Mouse (Mus musculus) cerebellum, postnatal 10 days (tissue): ENCODE results near the gene Cdc42se2.

Source experiments
- DNase-seq, 2 experiments: peaks; one replicate each; pipeline ENCODE4 v3.0.0; 2021; ENCODE audit warnings: mixed read lengths in 2 of 2

The Cdc42se2 gene

DNA sequence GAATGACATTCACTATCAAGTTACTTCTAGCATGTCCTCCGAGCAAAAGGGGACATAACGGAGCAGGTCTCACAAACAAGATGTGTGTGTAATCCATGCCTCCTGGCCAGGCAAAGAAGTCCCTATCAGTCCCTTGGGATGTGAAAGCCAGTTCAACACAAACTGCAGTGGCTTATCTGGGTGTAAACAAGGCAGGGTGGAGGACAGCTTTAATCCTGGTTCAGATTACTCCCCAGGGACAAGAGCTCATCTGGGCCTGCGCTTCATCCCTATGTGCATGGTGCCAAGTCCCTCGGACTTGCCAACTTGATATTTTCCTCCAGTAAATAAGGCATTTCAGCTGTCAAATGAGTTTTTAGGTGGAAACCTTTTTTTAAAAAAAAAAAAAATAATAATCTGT lies 36.0 kb downstream of the Cdc42se2 start:
- peak; percentile 50 to 64 for DNase-seq

DNA sequence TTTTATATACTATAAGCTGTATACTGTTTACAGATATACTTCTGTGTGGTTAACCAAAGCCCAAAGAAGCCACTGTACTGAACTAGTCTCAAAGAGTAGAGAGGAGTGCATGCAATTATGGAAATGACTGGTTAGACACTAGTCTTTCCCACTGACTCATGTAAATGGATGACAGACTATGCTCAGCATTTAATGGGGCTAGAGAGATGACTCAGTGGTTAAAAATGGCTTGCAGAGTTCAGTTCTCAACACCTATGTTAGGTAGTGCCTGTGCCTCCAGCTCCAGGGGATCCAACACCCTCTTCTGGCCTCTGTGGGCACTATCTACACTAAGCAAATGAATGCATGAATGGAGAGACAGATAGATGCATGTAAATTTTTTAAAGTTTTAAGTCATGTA lies 38.6 kb downstream of the Cdc42se2 start:
- no peak for DNase-seq

DNA sequence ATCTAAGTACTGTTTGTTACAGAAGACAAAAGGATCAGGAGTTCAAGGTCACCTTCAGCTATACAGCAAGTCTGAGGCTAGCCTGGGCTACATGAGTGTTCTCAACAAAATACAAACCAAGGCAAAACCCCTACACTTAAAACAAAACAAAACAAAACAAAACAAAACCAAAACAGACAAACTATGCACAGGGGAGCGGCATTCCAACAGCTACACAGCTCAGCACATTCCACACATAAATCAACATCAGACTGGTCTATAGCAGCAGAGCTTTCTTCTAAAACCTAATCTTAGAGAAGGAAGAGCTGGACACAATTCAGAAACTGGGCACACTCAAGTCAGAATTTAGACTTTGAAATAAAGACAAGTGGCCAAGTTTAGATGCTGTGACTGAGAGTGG lies 43.2 kb downstream of the Cdc42se2 start:
- no peak for DNase-seq

DNA sequence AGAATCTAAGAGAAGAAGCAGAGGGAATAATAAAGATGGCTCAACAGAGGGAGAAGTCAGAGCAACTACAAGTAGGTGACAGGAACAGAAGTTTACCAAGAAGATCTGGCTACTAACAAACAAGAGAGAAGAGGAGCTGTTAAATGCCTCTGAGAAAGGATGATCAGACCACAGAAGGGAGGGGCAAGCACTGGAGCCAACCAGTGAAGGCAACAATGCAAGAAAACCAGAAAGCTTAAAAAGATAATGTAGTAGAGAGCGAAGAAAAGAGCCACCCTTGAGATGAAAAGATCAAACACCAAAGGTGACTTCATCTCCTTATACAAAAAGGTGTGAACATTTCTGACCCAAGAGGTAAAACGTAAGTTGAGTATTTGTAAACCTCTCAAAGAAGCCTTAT lies 46.1 kb downstream of the Cdc42se2 start:
- no peak for DNase-seq

DNA sequence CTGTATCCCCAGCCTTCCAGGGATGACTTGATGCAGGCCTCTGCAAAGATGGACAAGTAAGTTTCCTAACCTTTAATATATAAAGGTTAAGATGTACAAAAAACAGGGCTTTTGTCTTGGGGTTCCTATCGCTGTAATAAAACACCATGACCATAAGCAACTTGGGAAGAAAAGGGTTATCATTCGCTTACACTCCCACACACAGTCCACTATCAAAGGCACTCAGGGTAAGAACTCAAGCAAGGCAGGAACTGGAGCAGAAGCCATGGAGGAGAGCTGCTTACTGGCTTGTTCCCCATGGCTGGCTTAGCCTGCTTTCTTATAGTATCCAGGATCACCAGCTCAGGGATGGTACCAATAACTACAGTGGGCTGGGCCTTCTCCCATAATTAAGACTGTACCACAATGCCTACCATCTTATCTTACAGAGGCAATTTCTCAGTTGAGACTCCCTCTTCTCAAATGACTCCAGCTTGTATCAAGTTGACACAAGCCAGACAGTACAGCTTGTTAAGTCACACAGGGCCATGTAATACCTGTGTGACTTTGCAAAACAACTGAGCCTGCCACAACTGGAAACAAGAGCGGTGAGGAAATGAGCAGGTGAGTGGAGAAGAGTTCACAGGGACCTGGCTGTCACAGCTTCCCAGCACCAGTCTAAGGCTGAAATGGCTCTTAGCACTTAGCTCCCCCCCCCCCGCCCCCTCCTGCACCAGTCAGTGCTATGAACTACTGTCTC lies 48.3 kb downstream of the Cdc42se2 start:
- no peak for DNase-seq

DNA sequence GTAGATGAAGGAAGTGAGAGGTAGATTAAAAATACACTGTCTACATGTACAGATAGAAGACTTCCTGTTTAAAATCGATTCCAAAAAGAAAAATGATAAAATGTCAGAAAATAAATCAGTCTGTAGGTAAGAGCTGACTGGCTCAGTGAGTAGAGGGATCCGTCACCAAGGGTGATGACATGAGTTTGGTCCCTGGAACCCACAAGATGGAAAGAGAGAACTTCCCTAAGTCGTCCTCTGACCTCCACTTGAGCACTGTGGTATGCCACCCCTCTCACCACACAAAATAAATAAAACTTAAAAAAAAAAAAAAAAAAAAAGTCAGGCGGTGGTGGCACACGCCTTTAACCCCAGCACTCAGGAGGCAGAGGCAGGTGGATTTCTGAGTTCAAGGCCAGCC lies 50.6 kb downstream of the Cdc42se2 start:
- no peak for DNase-seq

DNA sequence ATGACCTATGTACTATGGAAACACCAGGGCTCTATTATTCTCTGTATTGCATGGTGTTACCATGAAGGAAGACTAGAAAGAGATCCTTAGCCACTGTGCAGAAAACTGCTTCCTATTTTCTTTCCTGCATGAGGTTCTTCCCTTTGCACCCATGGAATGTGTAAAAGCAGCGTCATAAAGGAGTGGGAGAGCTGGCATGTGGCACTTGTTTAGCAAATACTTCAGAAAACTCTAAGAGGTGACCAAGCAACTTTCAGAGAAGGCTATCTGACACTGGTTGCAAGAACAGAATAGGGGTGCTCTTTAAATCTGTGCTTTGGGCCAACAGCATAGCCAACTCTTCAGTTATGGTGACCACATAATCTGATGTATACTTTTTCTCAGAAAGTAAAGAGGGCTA lies 52.4 kb downstream of the Cdc42se2 start:
- no peak for DNase-seq

DNA sequence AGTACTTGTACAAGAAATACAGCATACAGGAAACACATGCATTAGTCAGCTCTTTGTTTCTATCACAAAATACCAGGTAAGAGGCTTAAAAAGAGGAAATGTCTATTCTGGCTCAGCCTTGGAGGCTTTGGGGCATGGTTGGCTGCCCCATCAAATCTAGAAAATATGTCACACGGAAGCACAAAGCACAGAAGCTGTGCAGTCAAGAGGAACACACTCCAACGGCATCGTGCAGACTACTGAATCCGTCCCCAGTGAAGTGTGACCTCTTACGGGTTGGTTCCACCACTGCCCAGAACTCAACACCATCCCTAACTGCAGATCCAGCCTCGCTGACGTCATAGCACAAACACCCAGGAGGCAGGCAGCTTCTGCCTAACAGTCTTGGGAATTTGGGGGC lies 53.9 kb downstream of the Cdc42se2 start:
- DNase-seq, result no peak

DNA sequence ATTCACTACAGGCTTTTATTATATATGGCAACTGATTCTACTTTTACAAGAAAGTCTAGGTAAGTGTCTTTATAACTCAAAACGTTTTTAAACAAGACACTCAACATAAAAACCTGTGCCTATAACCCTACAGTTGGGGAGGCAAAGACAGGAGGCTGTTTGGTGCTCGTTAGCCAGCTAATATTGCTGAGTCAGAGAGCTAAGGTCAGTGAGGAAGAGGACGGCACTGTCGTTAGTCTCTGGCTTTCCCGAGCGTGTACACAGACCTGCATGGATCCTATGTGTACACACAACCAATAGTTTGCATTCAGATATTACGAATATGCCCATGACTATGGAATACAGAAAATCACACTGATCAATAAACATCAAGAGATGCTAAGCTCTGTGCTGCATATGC lies 56.1 kb downstream of the Cdc42se2 start:
- DNase-seq, result no peak

DNA sequence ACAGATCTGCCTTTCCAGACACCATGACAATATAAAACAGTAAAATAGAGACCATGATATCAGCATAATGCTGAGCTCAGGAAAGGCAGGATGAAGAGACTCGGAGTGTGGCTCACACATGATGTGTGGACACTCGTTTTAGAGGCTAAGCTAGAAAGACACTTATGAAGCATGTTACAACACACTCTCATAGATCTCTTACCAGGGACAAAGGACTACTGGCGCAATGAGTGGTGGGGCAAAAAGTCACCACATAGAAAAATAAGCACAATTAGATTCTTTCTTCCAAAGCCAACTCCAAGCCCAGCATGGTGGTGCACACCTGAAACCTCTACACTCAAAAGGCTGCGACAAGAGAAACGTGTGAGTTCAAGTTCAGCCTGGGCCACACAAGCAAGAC lies 56.5 kb downstream of the Cdc42se2 start:
- DNase-seq, result no peak

DNA sequence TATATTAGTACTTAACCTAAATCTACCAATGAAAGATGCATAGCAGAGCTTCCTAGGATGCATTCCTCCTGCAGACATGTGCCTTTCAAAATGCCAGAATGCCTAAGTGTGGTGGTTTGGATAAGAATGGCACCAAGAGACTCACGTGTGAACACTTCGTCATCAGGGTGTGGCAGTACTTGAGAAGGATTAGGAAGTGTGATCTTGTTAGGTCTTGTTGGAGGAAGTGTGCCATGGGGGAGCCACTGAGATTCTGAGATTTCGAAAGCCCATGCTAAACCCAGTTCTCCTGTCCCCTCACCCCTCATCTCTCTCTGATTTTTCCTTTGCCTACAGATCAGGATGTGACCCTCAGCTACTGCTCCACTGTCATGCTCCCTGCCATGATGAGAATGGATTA lies 58.2 kb downstream of the Cdc42se2 start:
- no peak for DNase-seq

DNA sequence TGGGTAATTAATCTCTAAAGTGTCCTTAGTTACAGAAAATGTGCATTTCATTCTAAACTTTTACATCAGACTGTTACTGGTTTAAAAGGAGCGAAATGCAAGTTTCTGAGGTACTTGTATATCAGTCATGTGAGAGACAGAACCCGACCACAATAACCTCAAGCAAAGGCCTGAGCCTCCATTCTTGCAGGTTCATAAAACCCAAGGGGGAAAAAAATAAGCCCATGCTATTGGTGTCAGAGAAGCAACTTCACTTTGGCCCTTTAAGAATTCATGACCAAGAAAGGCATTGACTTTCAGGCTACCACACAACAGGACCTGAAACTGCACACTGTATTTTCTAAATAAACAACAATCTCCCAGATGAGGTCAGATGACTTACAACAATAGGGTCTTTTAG lies 59.1 kb downstream of the Cdc42se2 start:
- no peak for DNase-seq

DNA sequence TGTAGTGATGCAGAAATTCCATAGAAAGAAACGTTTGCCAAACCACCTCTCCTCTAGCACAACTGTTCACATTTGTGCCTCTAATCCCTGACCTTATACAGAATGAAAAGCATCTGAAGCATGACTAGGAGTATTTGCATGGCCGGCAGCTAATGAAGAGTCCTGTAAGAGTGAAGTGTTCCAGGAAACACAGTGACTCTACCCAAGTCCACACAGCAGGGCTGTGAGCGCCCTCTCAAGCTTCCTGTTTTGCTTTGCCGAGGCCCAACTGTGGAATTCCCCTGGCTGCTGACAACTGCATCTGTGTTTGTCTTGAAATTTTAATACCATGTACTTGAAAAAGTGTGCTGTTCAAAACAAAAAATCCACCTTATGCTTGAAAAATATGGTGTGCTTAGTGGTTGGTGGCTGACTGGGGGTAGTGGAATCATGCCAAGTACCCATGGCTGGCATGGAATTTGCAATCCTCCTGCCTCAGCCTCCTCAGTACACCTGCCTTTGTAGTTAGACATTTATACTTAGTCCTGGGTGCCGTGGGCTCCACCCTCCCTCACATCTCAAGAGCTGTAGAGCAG lies 60.1 kb downstream of the Cdc42se2 start:
- DNase-seq, result no peak

DNA sequence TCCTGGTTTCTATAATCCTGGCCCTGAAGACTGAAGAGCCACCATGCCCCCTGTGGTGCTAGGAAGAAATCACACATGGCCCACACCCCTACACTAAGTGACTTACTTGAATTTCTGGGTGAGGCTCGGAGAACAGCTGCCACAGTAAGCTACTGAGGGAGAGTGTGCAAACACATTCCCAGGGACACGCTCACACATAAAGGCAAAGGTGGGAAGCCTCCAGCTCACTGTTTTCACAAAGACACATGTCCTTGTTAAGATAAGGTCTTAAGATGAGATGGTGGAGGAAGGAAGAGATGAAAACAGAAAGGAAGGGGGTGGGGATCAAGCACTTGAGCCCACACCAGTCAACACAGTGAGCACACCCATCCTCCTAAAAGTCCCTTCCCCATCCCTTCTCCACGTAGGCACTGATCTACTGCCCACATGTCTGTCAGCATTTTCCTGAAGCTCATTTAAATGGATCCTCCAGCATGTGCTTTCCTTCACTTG lies 60.9 kb downstream of the Cdc42se2 start:
- DNase-seq, result no peak

DNA sequence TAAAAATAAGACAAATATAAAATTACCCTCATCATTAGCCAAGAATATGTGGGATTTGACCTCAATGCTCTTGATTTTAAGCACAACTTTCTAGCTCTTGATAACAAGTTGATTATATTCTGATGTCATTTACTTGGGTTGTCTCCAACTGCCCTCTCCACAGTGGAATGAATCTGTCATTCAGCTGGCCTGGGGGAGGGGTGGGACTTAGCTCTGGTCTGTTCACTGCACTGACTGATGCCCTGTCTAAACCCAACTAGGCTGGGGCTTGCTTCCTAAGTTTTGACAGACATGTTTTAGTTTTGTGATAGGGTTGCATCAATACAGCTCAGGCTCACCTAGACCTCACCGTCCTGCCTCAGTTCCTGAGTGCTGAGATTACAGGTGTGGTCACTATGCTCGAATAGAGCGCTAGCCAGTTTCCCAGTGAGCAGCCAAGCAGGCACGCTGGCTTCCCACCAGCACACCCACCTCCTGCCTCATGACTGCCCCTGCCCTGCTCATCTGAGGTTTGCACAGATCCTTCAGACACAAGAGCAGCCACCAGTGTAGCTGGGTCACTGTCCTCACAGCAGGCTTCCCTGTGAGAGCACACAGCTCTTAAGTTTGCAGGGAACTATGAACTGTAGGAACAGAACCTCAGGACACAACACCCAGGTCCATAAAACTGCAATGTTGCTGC lies 63.0 kb downstream of the Cdc42se2 start:
- DNase-seq, result peak; percentile 71 to 73

DNA sequence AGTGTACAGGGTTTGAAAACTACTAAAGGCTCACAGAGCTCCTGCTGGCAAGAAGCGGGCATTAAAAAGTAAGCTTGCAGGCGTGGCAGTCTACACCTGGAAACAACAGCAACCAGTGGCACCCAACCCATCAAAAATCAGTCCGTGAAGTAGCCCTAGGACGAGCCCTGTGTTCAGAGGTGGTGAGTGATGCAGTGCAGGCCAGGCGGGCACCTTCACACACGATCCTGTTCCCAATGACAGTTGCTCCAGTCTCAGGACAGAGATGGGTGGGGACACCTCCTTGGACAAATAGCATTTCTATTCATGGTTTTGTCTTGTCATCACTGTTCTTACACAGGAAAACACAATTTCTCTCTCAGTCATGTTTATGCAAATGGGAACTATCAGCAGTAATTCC lies 65.4 kb downstream of the Cdc42se2 start:
- DNase-seq, result no peak

DNA sequence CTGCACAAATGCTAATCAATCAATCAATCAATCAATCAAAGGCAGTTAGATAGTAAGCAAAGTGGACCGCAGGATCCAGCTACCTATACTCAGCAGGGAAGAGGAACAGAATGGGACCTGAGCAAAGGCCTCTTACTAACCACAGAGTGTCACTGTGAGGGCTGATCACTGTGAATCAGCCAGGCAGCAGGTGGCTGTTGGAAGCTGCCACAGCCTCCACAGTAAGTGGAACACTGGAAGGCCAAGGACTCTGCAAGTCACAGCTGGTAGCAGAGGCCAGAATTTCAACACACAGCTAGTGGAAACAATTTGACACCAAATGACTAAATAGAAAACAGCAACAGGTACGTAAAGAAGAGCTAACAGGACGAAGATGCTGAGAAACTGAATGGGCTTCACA lies 68.9 kb downstream of the Cdc42se2 start:
- peak in 1 of 2 experiments; percentile 22 for DNase-seq

DNA sequence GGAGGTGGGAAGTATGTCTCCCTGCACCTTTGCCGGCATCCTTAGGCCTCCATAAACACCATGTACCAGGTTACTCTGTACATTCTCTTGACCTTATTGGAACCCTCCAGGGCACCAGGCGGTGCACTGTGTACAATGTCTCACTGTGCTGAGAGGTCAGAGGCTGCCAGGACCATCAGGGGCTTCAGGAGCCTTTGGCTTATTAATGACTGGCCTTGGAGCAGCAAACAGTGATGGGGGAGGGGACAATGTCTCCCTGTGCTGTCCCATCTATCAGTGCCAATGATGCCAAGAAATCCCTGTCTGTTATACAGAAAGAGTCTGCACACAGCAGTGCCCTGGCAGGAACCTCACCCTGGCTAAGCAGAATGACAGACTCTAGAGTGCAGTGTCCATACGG lies 69.6 kb downstream of the Cdc42se2 start:
- DNase-seq, result peak; percentile 79

DNA sequence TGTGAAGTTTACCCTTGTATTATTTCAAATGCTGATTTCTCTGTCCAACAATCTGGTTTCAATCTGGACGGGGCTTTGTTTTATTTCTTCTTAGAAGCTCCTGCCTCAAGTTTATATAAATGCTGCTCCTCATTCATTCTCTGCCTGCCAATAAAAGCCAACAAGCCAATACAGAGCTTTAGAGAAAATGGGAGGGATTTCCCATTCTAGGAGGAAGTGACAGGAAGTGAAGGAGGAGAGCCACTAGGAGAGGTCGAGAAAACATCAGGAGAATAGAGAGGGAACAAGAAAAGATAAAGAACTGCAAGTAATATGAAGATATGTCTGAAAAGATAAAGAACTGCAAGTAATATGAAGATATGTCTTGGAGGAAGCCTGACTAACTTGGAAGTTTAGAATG lies 74.6 kb downstream of the Cdc42se2 start:
- DNase-seq, result no peak

DNA sequence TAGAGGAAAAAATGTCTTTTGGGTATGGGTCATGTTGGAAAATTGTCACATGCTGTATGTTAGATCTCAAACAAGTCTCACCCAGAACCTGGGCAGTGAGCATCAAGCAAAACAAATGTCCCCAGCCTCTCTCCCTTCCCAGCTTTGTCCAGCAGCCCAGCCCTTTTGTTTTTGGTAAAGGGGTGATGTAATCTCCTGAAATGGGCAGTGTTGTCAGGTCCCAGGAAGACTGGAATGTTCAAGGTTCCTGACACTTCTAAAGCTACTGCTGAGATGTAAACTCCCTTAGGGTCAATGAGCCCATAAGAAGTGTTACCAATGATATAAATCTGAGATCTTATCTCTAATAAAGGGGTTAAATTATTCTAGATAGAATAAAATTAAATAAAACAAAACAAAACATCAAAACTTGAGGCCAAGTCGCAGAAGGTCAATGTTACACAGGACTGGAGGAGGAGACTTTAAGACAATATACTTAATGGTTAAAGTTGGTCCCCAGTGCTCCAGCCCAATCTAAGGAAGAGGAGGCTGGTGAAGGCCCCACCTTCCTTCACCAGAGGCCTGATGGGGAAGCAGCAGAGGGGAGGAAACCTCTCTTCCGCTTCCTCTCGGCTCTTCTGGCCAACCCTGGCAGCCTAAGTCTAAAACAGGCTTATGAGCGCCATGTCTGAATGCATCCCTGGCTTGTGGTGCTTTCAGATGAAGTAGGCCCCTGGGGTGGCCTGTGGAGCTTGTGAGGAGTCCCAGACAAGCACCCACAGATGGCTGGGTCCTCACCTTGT lies 76.8 kb downstream of the Cdc42se2 start:
- no peak for DNase-seq

DNA sequence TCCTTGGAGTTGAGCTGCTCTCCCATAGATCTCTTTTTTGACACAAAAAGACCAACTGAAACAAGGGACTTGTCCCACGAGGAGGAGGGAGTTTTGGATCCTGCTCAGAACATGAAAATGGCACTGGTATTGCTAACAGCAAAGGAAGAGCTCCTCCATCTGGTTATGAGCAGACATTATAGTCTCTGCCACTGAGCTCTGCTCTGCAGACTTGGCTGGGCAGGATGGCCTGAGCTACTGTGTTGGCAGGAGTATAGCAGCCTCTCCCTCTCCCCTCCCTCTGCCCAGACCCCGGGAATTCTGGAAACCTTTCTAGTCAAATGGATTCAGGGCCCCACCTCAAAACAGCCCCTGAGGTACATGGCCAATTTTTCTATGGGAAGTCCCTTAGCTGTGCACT lies 77.8 kb downstream of the Cdc42se2 start:
- peak; percentile 62 to 65 for DNase-seq

DNA sequence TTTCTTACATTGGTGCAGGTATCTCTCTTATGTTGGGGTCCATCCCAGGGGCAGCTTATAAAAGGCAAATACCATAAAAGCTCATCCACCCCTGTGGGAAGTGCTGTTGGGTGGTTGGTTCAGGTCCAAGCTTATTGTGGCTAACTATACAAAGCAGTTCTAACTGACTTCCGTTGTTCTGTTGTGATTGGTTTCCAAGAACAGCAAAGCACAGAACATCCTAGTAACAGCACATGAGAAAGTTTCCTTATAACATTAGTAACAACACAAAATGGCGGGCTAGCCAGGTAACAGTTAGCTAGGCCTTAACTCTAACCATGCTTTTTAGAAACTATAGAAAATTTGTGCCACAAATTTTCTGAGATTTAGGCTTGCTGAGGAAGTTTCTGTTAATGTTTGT lies 79.3 kb downstream of the Cdc42se2 start:
- DNase-seq, result no peak

DNA sequence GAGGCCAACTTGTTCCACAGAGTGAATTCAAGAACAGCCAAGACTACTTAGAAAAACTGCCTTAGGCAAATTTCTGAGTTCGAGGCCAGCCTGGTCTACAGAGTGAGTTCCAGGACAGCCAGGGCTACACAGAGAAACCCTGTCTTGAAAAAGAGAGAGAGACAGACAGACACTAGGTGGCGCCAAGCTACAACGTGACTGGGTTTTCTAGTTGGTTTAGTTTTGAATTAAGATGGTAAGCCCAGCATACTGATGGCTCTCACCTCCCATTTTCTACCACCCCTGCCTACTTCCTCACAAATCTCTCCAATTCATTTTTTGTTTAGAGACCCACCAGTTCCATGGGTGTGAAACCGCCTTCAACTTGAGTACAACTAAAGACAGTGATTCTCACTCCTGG lies 84.2 kb downstream of the Cdc42se2 start:
- peak; percentile 86 to 88 for DNase-seq
